Mouse (Mus musculus) E14TG2a.4 (cell line): Measurements from ENCODE around the gene Coq8b.

Source experiments
- H3K27me3 ChIP-seq: 2 replicates; pipeline ENCODE4 v1.6.1; 2014; ENCODE audit warnings: low read length, control low read depth; ENCODE audit not compliant: insufficient read depth
- H3K36me3 ChIP-seq: 2 replicates; pipeline ENCODE4 v1.6.1; 2014; ENCODE audit warnings: low read length, control low read depth; ENCODE audit not compliant: insufficient read depth
- H3K4me1 ChIP-seq: replicated peaks from 2 replicates; pipeline ENCODE4 v1.6.1; 2014; ENCODE audit warnings: low read depth, low read length, control low read depth
- H3K4me3 ChIP-seq: replicated peaks from 2 replicates; pipeline ENCODE4 v1.5.1; 2014; ENCODE audit warnings: mild to moderate bottlenecking, low read length
- H3K9me3 ChIP-seq: 2 replicates; pipeline ENCODE4 v1.6.1; 2014; ENCODE audit warnings: low read length, control low read depth
- CTCF ChIP-seq: conservative IDR thresholded peaks from 2 replicates; pipeline ENCODE4 v1.5.1; 2014; ENCODE audit warnings: low read length
- NANOG ChIP-seq: IDR thresholded peaks from 2 replicates; pipeline ENCODE4 v1.6.1; 2014; ENCODE audit warnings: borderline replicate concordance, low read length, mixed read lengths
- POU5F1 ChIP-seq: IDR thresholded peaks from 2 replicates; pipeline ENCODE4 v1.6.1; 2014; ENCODE audit warnings: low read length, borderline replicate concordance

Gene Coq8b

GRCm38 (mm10) chr7:27224877-27225575, 7.8 kb upstream of the Coq8b start:
- Histone ChIP-seq H3K4me3 (peak overlapping the region; percentile 32), H3K4me1 (peaks cover 88% of the 10 kb centered on the region), H3K9me3 (no peaks in the 10 kb centered on the region), H3K36me3 (peaks cover 38% of the 10 kb centered on the region), H3K27me3 (peaks cover 5% of the 10 kb centered on the region)
- TF ChIP-seq CTCF: no peak
- TF ChIP-seq NANOG: no peak
- TF ChIP-seq POU5F1: no peak

GRCm38 (mm10) chr7:27227276-27227675, 5.5 kb upstream of the Coq8b start:
- H3K4me1 ChIP-seq: peaks cover 84% of the 10 kb centered on the region
- no peaks in the 10 kb centered on the region for H3K9me3 ChIP-seq
- peaks cover 5% of the 10 kb centered on the region for H3K27me3 ChIP-seq
- H3K4me3 ChIP-seq: peak overlapping the region; percentile 95
- TF ChIP-seq NANOG: no peak
- TF ChIP-seq CTCF: no peak
- no peak for TF ChIP-seq POU5F1
- peaks cover 27% of the 10 kb centered on the region for H3K36me3 ChIP-seq

GRCm38 (mm10) chr7:27227676-27228075, 5.1 kb upstream of the Coq8b start:
- TF ChIP-seq CTCF: no peak
- TF ChIP-seq POU5F1: no peak
- no peak for TF ChIP-seq NANOG
- peaks cover 23% of the 10 kb centered on the region for H3K36me3 ChIP-seq
- H3K4me3 ChIP-seq: peak overlapping the region; percentile 95
- peaks cover 5% of the 10 kb centered on the region for H3K27me3 ChIP-seq
- H3K9me3 ChIP-seq: no peaks in the 10 kb centered on the region
- peaks cover 84% of the 10 kb centered on the region for H3K4me1 ChIP-seq

GRCm38 (mm10) chr7:27228281-27228821, 4.5 kb upstream of the Coq8b start, which contains the start of gene Itpkc:
Gene Itpkc (minus strand): TSS chr7:27228661.
- Histone ChIP-seq H3K4me3 (peak within 1 kb of the TSS; percentile 95), H3K27me3 (peaks cover 5% of the 10 kb centered on the region), H3K9me3 (no peaks in the 10 kb centered on the region), H3K4me1 (peaks cover 79% of the 10 kb centered on the region), H3K36me3 (peaks cover 17% of the 10 kb centered on the region)
- TF ChIP-seq CTCF (no peak), POU5F1 (no peak), NANOG (no peak)

- peaks cover 17% of the 10 kb centered on the region for H3K36me3 ChIP-seq
- H3K9me3 ChIP-seq: no peaks in the 10 kb centered on the region
- peaks cover 79% of the 10 kb centered on the region for H3K4me1 ChIP-seq
- H3K4me3 ChIP-seq: peak overlapping the region; percentile 95
- H3K27me3 ChIP-seq: peaks cover 5% of the 10 kb centered on the region
- no peak for TF ChIP-seq NANOG
- TF ChIP-seq CTCF: no peak
- TF ChIP-seq POU5F1: no peak
These were observed 4.0 kb upstream of the Coq8b start for GRCm38 (mm10) chr7:27228865-27229264.

GRCm38 (mm10) chr7:27230781-27231180, 2.0 kb upstream of the Coq8b start:
- H3K4me3 ChIP-seq: no peak overlapping the region
- H3K36me3 ChIP-seq: peaks cover 4% of the 10 kb centered on the region
- TF ChIP-seq POU5F1 (no peak), CTCF (peak; percentile 84)
- peaks cover 74% of the 10 kb centered on the region for H3K4me1 ChIP-seq
- no peaks in the 10 kb centered on the region for H3K9me3 ChIP-seq
- H3K27me3 ChIP-seq: peaks cover 5% of the 10 kb centered on the region

- no peaks in the 10 kb centered on the region for H3K36me3 ChIP-seq
- TF ChIP-seq POU5F1: no peak
- no peak for TF ChIP-seq CTCF
- no peak for TF ChIP-seq NANOG
- H3K4me1 ChIP-seq: peaks cover 64% of the 10 kb centered on the region
- no peak overlapping the region for H3K4me3 ChIP-seq
- no peaks in the 10 kb centered on the region for H3K9me3 ChIP-seq
- H3K27me3 ChIP-seq: peaks cover 5% of the 10 kb centered on the region
These were observed 1.0 kb upstream of the Coq8b start for GRCm38 (mm10) chr7:27231693-27232331.

GRCm38 (mm10) chr7:27233300-27233699, 477 bp downstream of the Coq8b start:
- Histone ChIP-seq H3K4me3 (peak overlapping the region; percentile 74), H3K9me3 (no peaks in the 10 kb centered on the region), H3K4me1 (peaks cover 55% of the 10 kb centered on the region), H3K36me3 (no peaks in the 10 kb centered on the region), H3K27me3 (no peaks in the 10 kb centered on the region)
- TF ChIP-seq NANOG: no peak
- no peak for TF ChIP-seq POU5F1
- TF ChIP-seq CTCF: no peak

- no peak for TF ChIP-seq CTCF
- TF ChIP-seq POU5F1: no peak
- no peak for TF ChIP-seq NANOG
- Histone ChIP-seq H3K27me3 (no peaks in the 10 kb centered on the region), H3K4me1 (peaks cover 42% of the 10 kb centered on the region), H3K36me3 (peaks cover 18% of the 10 kb centered on the region), H3K9me3 (no peaks in the 10 kb centered on the region), H3K4me3 (no peak overlapping the region)
These were observed 2.9 kb downstream of the Coq8b start for GRCm38 (mm10) chr7:27235726-27236125.
